Mouse (Mus musculus) midbrain, embryonic 14.5 days (tissue): ENCODE results near the gene Srek1ip1. TPM values are rescaled to one million over a fixed set of nuclear protein-coding genes. Genes with fewer than 3 reads are reported as not detected.

Experiments
- ATAC-seq: fragments of 200-750 bp; cut with Nextera tagmentation; 2 replicates; pipeline ENCODE4 v1.8.0; 2017; ENCODE audit warnings: moderate number of reproducible peaks, moderate library complexity; ENCODE audit not compliant: low FRiP score, low TSS enrichment
- DNase-seq: peaks from one replicate; pipeline ENCODE4 v3.0.0-alpha.2; 2015
- H3K27ac ChIP-seq: fragments of 300-500 bp; sonication (generic); replicated peaks from 2 replicates; pipeline ENCODE4 v1.5.1; 2014; ENCODE audit warnings: mild to moderate bottlenecking, low read depth, low read length, moderate library complexity
- H3K27me3 ChIP-seq: fragments of 300-500 bp; sonication (generic); 2 replicates; pipeline ENCODE4 v1.6.1; 2014; ENCODE audit warnings: low read length, control low read depth, mixed read lengths; ENCODE audit not compliant: control insufficient read depth, insufficient read depth
- H3K36me3 ChIP-seq: fragments of 300-500 bp; sonication (generic); 2 replicates; pipeline ENCODE4 v1.6.1; 2014; ENCODE audit warnings: low read length, control low read depth; ENCODE audit not compliant: control insufficient read depth, insufficient read depth
- H3K4me1 ChIP-seq: fragments of 300-500 bp; sonication (generic); 2 replicates; pipeline ENCODE4 v1.6.1; 2014; ENCODE audit warnings: mild to moderate bottlenecking, antibody characterized with exemption, low read length, control low read depth; ENCODE audit not compliant: control insufficient read depth, insufficient read depth
- H3K4me2 ChIP-seq: fragments of 300-500 bp; sonication (generic); 2 replicates; pipeline ENCODE4 v1.6.1; 2014; ENCODE audit warnings: mild to moderate bottlenecking, low read length, moderate library complexity
- H3K4me3 ChIP-seq: fragments of 300-500 bp; sonication (generic); replicated peaks from 2 replicates; pipeline ENCODE4 v1.5.1; 2014; ENCODE audit warnings: low read depth, low read length
- H3K9ac ChIP-seq: fragments of 300-500 bp; sonication (generic); replicated peaks from 2 replicates; pipeline ENCODE4 v1.6.1; 2014; ENCODE audit warnings: mild to moderate bottlenecking, low read length, moderate library complexity
- H3K9me3 ChIP-seq: fragments of 300-500 bp; sonication (generic); 2 replicates; pipeline ENCODE4 v1.6.1; 2016; ENCODE audit warnings: low read length, control low read depth, mixed read lengths; ENCODE audit not compliant: control insufficient read depth
- WGBS: fragments of 180-500 bp; shearing (Covaris S2); extraction: QIAGEN DNeasy Blood & Tissue Kit; methylation state at CpG from one replicate; pipeline ENCODE4 v1.1.7; 2014; 5-methylcytosine and 5-hydroxymethylcytosine counted together
- polyA plus RNA-seq: library from polyadenylated mRNA; unstranded; fragments of >200 nt; fragmentation: Nextera tagmentation; extraction: Ambion mirVana; gene quantifications from 2 replicates; pipeline ENCODE4 v1.2.1, GENCODE M21; 2014

Srek1ip1 gene
- polyA plus RNA-seq, 1 experiment from 2014 or later: 16.5 TPM

GRCm38 (mm10) chr13:104794421-104794820, 2.1 kb downstream of the Srek1ip1 start:
- Histone ChIP-seq H3K36me3 (peaks cover 35% of the 10 kb centered on the region), H3K27ac (no peak overlapping the region), H3K4me1 (no peaks in the 10 kb centered on the region), H3K27me3 (no peaks in the 10 kb centered on the region), H3K4me3 (no peak overlapping the region), H3K9me3 (no peaks in the 10 kb centered on the region), H3K9ac (no peak overlapping the region), H3K4me2 (no peak overlapping the region)
- WGBS: 90% methylated on average over 3 of the region's 3 CpGs
- ATAC-seq: no peak
- no peak for DNase-seq

GRCm38 (mm10) chr13:104799067-104799466, 6.8 kb downstream of the Srek1ip1 start:
- no peak overlapping the region for H3K27ac ChIP-seq
- WGBS: 96% methylated on average over 8 of the region's 8 CpGs
- H3K4me3 ChIP-seq: no peak overlapping the region
- peaks cover 43% of the 10 kb centered on the region for H3K36me3 ChIP-seq
- ATAC-seq: no peak
- no peak overlapping the region for H3K9ac ChIP-seq
- no peaks in the 10 kb centered on the region for H3K27me3 ChIP-seq
- no peaks in the 10 kb centered on the region for H3K4me1 ChIP-seq
- H3K9me3 ChIP-seq: no peaks in the 10 kb centered on the region
- no peak for DNase-seq
- no peak overlapping the region for H3K4me2 ChIP-seq

GRCm38 (mm10) chr13:104799566-104800182, 7.4 kb downstream of the Srek1ip1 start:
- Histone ChIP-seq H3K9me3 (no peaks in the 10 kb centered on the region), H3K9ac (no peak overlapping the region), H3K36me3 (peaks cover 46% of the 10 kb centered on the region), H3K27ac (no peak overlapping the region), H3K4me3 (no peak overlapping the region), H3K4me2 (no peak overlapping the region), H3K4me1 (no peaks in the 10 kb centered on the region), H3K27me3 (no peaks in the 10 kb centered on the region)
- 91% methylated on average over 7 of the region's 7 CpGs for WGBS
- no peak for DNase-seq
- ATAC-seq: no peak

GRCm38 (mm10) chr13:104805681-104806080, 13.4 kb downstream of the Srek1ip1 start:
- Histone ChIP-seq H3K9ac (no peak overlapping the region), H3K4me2 (no peak overlapping the region), H3K4me1 (no peaks in the 10 kb centered on the region), H3K9me3 (no peaks in the 10 kb centered on the region), H3K36me3 (peaks cover 43% of the 10 kb centered on the region), H3K27me3 (no peaks in the 10 kb centered on the region), H3K4me3 (no peak overlapping the region), H3K27ac (no peak overlapping the region)
- DNase-seq (peak; percentile 88), ATAC-seq (no peak)
- 56% methylated on average over 3 of the region's 3 CpGs for WGBS

- H3K4me2 ChIP-seq: peak overlapping the region; percentile 76
- 0 out of 2 replicates have a peak, but pooled peaks cover 4% of the 10 kb centered on the region for H3K36me3 ChIP-seq
- no peaks in the 10 kb centered on the region for H3K9me3 ChIP-seq
- peak overlapping the region; percentile 81; the same call in 1 of the 2 replicates for H3K27ac ChIP-seq
- H3K4me3 ChIP-seq: peak overlapping the region; percentile 81
- peak overlapping the region; percentile 85 for H3K9ac ChIP-seq
- WGBS: 12% methylated on average over 8 of the region's 8 CpGs
- ATAC-seq (peak; percentile 10; the same call in 1 of the 2 replicates), DNase-seq (peak; percentile 54)
- H3K4me1 ChIP-seq: peaks cover 16% of the 10 kb centered on the region
- H3K27me3 ChIP-seq: no peaks in the 10 kb centered on the region
Observed at GRCm38 (mm10) chr13:104816270-104816634, 24.0 kb downstream of the Srek1ip1 start.

GRCm38 (mm10) chr13:104816635-104817571, 24.6 kb downstream of the Srek1ip1 start, which contains the start of gene Cwc27:
Gene Cwc27 (minus strand): TSS chr13:104817142.
- Histone ChIP-seq H3K36me3 (0 out of 2 replicates have a peak, but pooled peaks cover 4% of the 10 kb centered on the region), H3K9me3 (no peaks in the 10 kb centered on the region), H3K9ac (peak within 1 kb of the TSS; percentile 85), H3K4me2 (peak within 1 kb of the TSS; percentile 76), H3K4me1 (peaks cover 16% of the 10 kb centered on the region), H3K4me3 (peak within 1 kb of the TSS; percentile 81), H3K27me3 (no peaks in the 10 kb centered on the region), H3K27ac (peak within 1 kb of the TSS; percentile 81)
- peak; percentile 91 for DNase-seq
- peak; percentile 96 for ATAC-seq
- under 1% methylated on average over 50 of the region's 50 CpGs for WGBS

GRCm38 (mm10) chr13:104817696-104818095, 25.4 kb downstream of the Srek1ip1 start:
- Histone ChIP-seq H3K4me2 (peak overlapping the region; percentile 76), H3K27me3 (no peaks in the 10 kb centered on the region), H3K9me3 (no peaks in the 10 kb centered on the region), H3K4me3 (peak overlapping the region; percentile 81), H3K36me3 (0 out of 2 replicates have a peak, but pooled peaks cover 4% of the 10 kb centered on the region), H3K9ac (peak overlapping the region; percentile 85), H3K4me1 (peaks cover 16% of the 10 kb centered on the region), H3K27ac (no peak overlapping the region)
- no peak for ATAC-seq
- no peak for DNase-seq
- WGBS: 53% methylated on average over 12 of the region's 12 CpGs

GRCm38 (mm10) chr13:104821192-104821591, 28.9 kb downstream of the Srek1ip1 start:
- Histone ChIP-seq H3K4me2 (no peak overlapping the region), H3K9ac (no peak overlapping the region), H3K36me3 (0 out of 2 replicates have a peak, but pooled peaks cover 4% of the 10 kb centered on the region), H3K4me3 (no peak overlapping the region), H3K27ac (no peak overlapping the region), H3K27me3 (no peaks in the 10 kb centered on the region), H3K4me1 (peaks cover 9% of the 10 kb centered on the region), H3K9me3 (no peaks in the 10 kb centered on the region)
- DNase-seq (no peak), ATAC-seq (no peak)
